Comparison of ENCODE assay signal across 24 mouse cellular contexts in genomic region chr8:60277211-60277801, GRCm38 (mm10).
"Had no signal": no experiment of that assay in that cellular context is flagged by ENCODE, and none has a peak within 500 bp of the region (broad histone marks: within the 10 kb centered on the region; RNA-seq: fewer than 3 reads in every experiment).

No protein-coding gene starts in this region.

- H3K4me1 ChIP-seq: limb, embryonic 10.5 days; limb, embryonic 13.5 days; liver, embryonic 12.5 days; liver, embryonic 15.5 days; lung, embryonic 15.5 days; megakaryocyte, embryonic 14.5 days; midbrain, embryonic 12.5 days had no signal

- DNase-seq: kidney, adult 2 months; kidney, postnatal 25 days; layer of hippocampus, adult 9-11 months; liver; lung, adult 18-20 months; lung, postnatal 10 days; lung, postnatal 36 days; right cerebral cortex, adult 18-20 months; right cerebral cortex, postnatal 14 days; right cerebral cortex, postnatal 4 days; thymus, postnatal 25 days had no signal

- H3K36me3 ChIP-seq: limb, embryonic 10.5 days; limb, embryonic 13.5 days; liver, embryonic 12.5 days; liver, embryonic 15.5 days; lung, embryonic 15.5 days; midbrain, embryonic 12.5 days; neural tube, embryonic 15.5 days had no signal

- ATAC-seq: intestine, postnatal 0 days; liver, embryonic 12.5 days had no signal

- H3K27ac ChIP-seq: kidney, postnatal 0 days; layer of hippocampus, adult 2 months; limb, embryonic 10.5 days; limb, embryonic 13.5 days; liver, embryonic 12.5 days; liver, embryonic 15.5 days; lung, embryonic 15.5 days; midbrain, embryonic 12.5 days; neural tube, embryonic 15.5 days; stomach, postnatal 0 days had no signal

- H3K4me2 ChIP-seq: limb, embryonic 13.5 days; liver, embryonic 12.5 days; liver, embryonic 15.5 days; lung, embryonic 15.5 days; midbrain, embryonic 12.5 days; neural tube, embryonic 15.5 days had no signal

- H3K9me3 ChIP-seq: limb, embryonic 10.5 days; limb, embryonic 13.5 days; liver, embryonic 12.5 days; liver, embryonic 15.5 days; lung, embryonic 15.5 days; megakaryocyte, embryonic 14.5 days; midbrain, embryonic 12.5 days; neural tube, embryonic 15.5 days had no signal

- H3K27me3 ChIP-seq: limb, embryonic 13.5 days; liver, embryonic 12.5 days; liver, embryonic 15.5 days; lung, embryonic 15.5 days; megakaryocyte, embryonic 14.5 days; midbrain, embryonic 12.5 days; neural tube, embryonic 15.5 days had no signal

- H3K4me3 ChIP-seq: layer of hippocampus, adult 2 months; limb, embryonic 10.5 days; limb, embryonic 13.5 days; liver, embryonic 12.5 days; liver, embryonic 15.5 days; lung, embryonic 15.5 days; megakaryocyte, embryonic 14.5 days; midbrain, embryonic 12.5 days; myocyte; neural tube, embryonic 15.5 days had no signal

- H3K9ac ChIP-seq: limb, embryonic 13.5 days; liver, embryonic 12.5 days; liver, embryonic 15.5 days; lung, embryonic 15.5 days; midbrain, embryonic 12.5 days; neural tube, embryonic 15.5 days had no signal
